Mouse (Mus musculus) gonadal fat pad, adult 2 months (tissue): Measurements from ENCODE around the gene Iffo2. TPM values are rescaled to one million over a fixed set of nuclear protein-coding genes. Genes with fewer than 3 reads are reported as not detected.

ENCODE experiments used
- DNase-seq: peaks from one replicate; pipeline ENCODE4 v3.0.0-alpha.2; 2012; ENCODE audit warnings: low read depth
- polyA plus RNA-seq: library from polyadenylated mRNA; depleted of rRNA; stranded (reverse); fragments of >200 nt; gene quantifications from 2 replicates; pipeline ENCODE4 v1.2.3, GENCODE M21; 2012; rRNA removed

Gene Iffo2
- polyA plus RNA-seq, 1 experiment = 7.3 TPM

DNA sequence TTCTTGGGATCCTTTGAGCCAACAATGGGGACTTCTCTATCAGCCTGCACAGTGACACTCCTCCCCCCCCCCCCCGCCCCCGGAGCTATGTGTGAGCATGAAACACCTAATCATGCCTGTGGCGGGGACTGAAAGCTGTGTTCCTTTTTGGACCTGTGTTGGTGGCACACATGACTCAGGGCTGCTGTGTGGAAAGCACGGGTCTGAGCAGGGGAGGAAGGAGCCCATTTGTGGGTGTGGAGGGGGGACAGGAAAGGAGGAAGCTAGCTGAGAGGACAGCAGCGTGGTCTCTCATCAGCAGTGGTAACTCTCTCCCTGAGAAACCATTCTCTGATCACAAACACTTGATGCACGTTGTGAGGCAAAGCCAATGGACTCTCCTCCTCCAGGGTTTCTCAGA, 110.4 kb downstream of the Iffo2 start:
- DNase-seq = no peak

DNA sequence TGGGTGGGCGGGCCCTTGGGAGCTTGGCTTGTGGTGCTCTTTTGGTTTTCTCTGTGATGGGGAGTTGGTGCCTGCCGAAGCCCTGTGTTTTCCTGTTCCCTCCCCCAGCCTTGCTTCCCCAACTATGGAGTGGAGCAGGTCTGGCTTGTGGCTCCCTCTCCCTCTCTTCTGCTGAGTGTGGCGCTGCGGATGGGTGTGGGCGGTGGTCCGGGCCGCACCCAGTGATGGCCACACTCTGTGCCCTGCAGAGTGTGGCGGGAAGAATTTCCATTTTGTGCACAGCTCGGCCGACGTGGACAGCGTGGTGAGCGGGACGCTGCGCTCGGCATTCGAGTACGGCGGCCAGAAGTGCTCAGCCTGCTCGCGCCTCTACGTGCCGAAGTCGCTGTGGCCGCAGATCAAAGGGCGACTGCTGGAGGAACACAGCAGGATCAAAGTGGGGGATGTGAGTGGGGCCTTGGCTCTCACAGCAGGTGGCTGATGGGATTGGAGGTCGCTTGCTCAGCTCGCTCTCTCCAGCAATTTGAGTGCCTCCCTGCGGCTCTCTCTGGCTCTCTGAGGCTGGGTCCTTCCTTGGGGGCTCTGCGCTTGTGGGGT, 111.6 kb downstream of the Iffo2 start:
- DNase-seq = no peak

DNA sequence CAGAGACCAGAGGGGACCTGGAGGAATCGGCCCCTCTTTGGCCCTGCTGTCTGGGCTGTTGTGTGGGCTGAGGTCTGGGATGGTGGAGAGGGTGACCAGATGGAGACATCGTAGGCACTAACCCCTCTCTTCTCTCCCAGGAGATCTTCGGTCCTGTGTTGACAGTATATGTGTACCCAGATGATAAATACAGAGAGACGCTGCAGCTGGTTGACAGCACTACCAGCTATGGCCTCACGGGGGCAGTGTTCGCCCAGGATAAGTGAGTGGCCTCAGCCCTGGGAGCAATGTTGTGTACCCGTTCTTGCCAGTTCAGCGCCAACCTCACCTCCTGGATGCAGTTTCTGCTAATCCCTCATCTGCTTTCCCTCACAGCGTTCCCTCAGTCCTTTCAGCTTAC, 113.6 kb downstream of the Iffo2 start:
- DNase-seq = no peak

DNA sequence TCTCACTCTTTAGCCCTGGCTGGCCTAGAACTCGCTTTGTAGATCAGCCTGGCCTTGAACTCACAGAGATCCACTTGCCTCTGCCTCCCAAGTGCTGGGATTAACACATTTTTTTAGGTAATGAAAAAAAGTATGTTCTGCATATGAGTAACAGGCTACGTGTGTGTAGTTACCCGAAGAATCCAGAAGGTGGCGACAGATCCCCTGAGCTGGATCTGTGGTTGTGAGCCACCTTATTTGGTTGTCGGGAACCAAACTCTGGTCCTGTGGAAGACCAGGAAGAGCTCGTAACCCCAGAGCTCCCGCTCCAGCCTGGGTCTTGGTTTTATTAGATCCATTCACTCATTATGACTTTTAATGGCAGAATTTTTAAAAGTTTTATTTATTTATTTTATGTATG, 116.6 kb downstream of the Iffo2 start:
- DNase-seq = no peak

DNA sequence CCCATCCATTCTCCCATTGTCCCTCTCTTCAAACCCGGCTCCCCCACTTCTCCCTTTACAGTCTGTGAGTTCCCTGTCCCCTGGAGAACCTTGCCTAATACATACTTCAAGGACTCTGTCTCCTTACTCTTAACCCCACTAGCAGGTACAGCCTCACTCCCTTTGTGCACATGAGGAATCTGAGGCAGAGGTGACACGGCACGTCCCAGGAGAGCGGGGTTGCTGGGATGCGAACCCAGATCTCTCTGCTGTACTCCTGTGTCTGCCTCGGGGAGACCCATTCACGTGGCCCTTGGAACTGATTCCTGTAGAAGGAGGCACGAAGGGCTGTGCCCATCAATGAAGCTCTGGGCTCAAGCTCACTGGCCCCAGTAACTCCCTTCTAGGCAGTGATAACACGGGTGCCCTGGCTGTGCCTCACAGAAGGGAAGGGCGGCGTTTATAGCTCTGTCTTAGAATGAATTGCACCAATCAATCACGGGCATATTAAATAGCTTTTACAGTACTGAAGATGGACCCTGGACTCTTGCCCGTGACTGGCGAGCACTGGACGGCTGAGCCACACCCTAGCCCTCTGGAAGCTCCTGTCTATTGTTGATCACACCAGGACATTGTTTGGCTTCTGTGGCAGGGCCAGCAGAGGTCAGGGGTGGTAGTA, 119.9 kb downstream of the Iffo2 start:
- DNase-seq = no peak

DNA sequence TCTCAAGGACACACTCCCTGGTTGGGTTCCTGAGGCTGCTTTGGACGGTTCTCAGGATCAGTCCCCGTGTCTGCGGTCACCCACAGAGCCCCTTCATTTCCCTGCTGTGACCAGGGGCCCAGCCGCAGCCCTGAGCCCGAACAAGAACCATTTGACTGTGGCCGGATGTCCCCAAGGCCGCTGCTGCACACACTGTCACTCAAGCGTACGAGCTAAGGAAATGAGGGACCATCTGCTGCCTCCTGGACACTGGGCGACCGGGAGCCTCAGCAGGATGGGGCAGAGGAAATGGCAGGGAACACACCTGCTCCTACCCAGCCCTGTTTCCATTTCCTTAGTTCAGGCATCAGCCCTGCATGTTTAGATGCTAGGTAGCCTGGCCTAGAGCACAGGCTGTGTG, 120.6 kb downstream of the Iffo2 start:
- no peak for DNase-seq

DNA sequence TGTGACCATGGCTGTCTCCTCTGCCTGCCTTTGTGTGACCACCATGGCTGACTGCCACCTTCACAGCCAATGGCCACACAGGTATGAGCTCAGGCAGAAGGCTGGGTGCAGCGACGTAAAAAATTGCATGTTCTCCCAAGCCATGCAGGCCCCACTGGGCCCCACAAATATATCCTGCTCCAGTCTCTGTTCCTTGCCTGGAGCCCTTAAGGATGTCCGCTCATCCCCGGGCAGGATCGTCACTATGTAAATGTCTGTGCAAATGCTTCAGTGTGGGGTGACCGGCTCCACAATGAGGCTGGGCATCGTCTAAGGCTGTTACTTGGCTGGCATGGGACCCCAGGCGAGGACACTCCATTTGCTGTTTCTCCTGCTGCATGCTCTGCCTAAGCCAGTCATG, 122.9 kb downstream of the Iffo2 start, which contains the start of gene Tas1r2:
TSS of gene Tas1r2 (plus strand) at position 301 of the 400 bp plus-strand sequence.
- no peak for DNase-seq

DNA sequence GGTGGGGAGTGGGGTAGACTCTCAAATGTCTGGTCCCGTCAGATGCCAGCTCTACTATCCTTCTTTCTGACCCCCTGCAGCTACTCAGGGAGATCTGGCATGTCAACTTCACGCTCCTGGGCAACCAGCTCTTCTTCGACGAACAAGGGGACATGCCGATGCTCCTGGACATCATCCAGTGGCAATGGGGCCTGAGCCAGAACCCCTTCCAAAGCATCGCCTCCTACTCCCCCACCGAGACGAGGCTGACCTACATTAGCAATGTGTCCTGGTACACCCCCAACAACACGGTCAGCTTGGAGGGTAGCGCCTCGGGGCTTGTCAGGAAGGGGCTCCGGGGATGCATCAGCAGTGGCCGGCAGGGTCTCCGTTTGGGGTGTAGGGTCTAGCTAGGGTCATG, 131.5 kb downstream of the Iffo2 start:
- DNase-seq = no peak

DNA sequence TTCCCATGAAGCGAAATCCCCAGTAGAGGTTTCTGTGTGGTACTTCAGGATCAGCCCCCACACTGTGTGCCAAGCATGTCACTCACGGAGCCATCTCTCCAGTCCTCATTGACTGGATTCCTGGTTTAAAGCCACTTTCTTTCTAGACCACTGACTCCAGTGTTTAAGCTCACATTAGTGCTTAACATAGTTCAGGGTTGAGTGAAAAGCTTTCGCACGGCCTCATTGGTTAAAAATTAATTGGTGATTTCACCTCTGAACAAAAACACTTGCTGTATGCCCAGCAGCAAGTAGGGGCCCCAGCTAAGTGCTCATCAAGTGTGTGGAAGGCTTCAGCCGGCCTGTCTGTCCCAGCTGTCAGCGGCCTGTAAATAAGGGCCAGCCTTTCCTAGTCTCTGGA, 137.3 kb downstream of the Iffo2 start:
- no peak for DNase-seq

DNA sequence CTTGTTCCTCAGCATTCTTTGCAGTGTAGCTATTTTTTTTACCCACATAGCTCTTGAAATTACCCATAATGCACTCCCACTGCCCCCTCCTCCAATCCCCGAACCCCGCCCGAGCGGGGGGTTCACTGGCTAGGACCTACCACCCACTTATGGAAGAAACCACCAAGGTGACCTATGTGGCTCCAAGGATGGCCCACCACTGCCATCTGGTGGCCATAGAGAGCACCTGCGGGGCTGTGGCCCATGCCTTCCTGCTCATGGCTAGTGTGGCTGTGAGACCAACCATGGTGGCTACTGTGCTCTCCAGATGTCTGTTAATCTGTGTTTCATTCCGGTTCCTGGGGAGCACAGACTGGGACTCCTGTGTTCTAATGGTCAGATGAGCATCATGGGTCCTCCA, 139.5 kb downstream of the Iffo2 start:
- DNase-seq = no peak

Other genes with a start within 250 kb of the Iffo2 start
- gene Pqlc2, start 219.8 kb upstream of the Iffo2 start, polyA plus RNA-seq = 55.6 and 61.1 TPM in 2 replicates
- 91.7 and 164 TPM in 2 replicates for gene Akr7a5, start 219.8 kb upstream of the Iffo2 start, polyA plus RNA-seq
- gene Mrto4, start 178.0 kb upstream of the Iffo2 start, polyA plus RNA-seq = 19.6 and 19.9 TPM in 2 replicates
- gene Emc1, start 178.0 kb upstream of the Iffo2 start, polyA plus RNA-seq = 35.2 and 42.2 TPM in 2 replicates
- gene Ubr4, start 177.9 kb upstream of the Iffo2 start, polyA plus RNA-seq = 156 and 159 TPM in 2 replicates
- not detected in 2 replicates for gene Gm21969, start 72.6 kb downstream of the Iffo2 start, polyA plus RNA-seq
- 65.4 and 68.8 TPM in 2 replicates for gene Aldh4a1, start 92.3 kb downstream of the Iffo2 start, polyA plus RNA-seq
- not detected in 2 replicates for gene Tas1r2, start 123.0 kb downstream of the Iffo2 start, polyA plus RNA-seq